In the genomic region with DNA sequence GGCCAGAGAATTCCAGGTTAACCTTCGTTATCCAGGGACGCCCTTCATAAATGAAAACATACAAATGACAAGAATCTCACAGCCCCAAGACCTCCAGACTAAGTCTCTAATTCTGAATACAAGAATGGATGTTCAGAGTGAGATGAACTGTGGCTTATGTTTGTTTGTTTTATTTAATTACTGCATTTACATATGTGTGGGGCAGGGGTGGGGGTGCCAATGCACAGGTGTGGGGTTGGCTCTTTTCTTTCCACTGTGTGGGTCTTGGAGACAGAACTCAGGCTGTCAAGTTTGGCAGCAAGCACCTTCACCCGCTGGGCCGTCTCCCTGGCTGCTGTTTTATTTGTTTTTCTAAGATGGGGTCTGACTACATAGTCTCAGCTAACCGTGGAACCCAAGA, we compare ENCODE assay signal across 1 mouse cellular context.
TF ChIP-seq lines count a peak whose summit lies in the region.

No protein-coding gene starts in this region.

TF ChIP-seq in ES-E14, 5 proteins besides CTCF, POLR2A, EP300 and RAD21:
- no peak for TF ChIP-seq HCFC1 (IDR thresholded peaks at IDR 0.05; ENCODE audit: borderline replicate concordance, insufficient read depth, low read length)
- no peak for TF ChIP-seq MAFK (IDR thresholded peaks at IDR 0.05; ENCODE audit: insufficient read depth, low read depth, low read length)
- no peak for TF ChIP-seq CHD2 (IDR thresholded peaks at IDR 0.05; ENCODE audit: low read depth, low read length)
- TF ChIP-seq ZNF384 (IDR thresholded peaks at IDR 0.05; ENCODE audit: low read depth, low read length) = no peak
- no peak for TF ChIP-seq ZC3H11A (IDR thresholded peaks at IDR 0.05; ENCODE audit: borderline replicate concordance, low read depth, low read length)
